Mouse (Mus musculus) cortical plate, adult 2 months (tissue): ENCODE measurements around the gene Tnfaip8l3.

Experiments
- CTCF ChIP-seq: fragments of 200-500 bp; IDR thresholded peaks from 2 replicates; pipeline ENCODE4 v1.5.1; 2011; ENCODE audit warnings: mild to moderate bottlenecking, control low read depth, low read length; ENCODE audit not compliant: insufficient read depth; ENCODE audit errors: extremely low read depth
- POLR2A ChIP-seq: fragments of 200-500 bp; IDR thresholded peaks from 2 replicates; pipeline ENCODE4 v1.6.1; 2011; ENCODE audit warnings: mild to moderate bottlenecking, low read length, control low read depth; ENCODE audit not compliant: insufficient read depth; ENCODE audit errors: extremely low read depth

- no peak for TF ChIP-seq CTCF
- no peak for TF ChIP-seq POLR2A
Observed at GRCm38 (mm10) chr9:54077740-54078139, 9.6 kb upstream of the Tnfaip8l3 start.
